Mouse (Mus musculus): Measurements from ENCODE around the gene Bcl2l11. TPM values are rescaled to one million over a fixed set of nuclear protein-coding genes. Genes with fewer than 3 reads are reported as not detected.
A peak's percentile ranks its signal among the peaks of the same experiment; 100 is the strongest.

Gene Bcl2l11
- total RNA-seq, 2 experiments from 2014 or later: 28.2 to 29.9 TPM

- no peak for DNase-seq
Measured at GRCm38 (mm10) chr2:128140183-128140582, 14.3 kb downstream of the Bcl2l11 start.

GRCm38 (mm10) chr2:128143992-128144391 is 18.2 kb downstream of the Bcl2l11 start:
- no peak for DNase-seq

- no peak for DNase-seq
Measured at GRCm38 (mm10) chr2:128145433-128145832, 19.6 kb downstream of the Bcl2l11 start.

- DNase-seq: no peak
Measured at GRCm38 (mm10) chr2:128149596-128149995, 23.8 kb downstream of the Bcl2l11 start.

GRCm38 (mm10) chr2:128152211-128152610 is 26.4 kb downstream of the Bcl2l11 start:
- DNase-seq: no peak

- no peak for DNase-seq
Measured at GRCm38 (mm10) chr2:128152845-128153550, 27.2 kb downstream of the Bcl2l11 start.

- DNase-seq: no peak
Measured at GRCm38 (mm10) chr2:128153551-128153910, 27.7 kb downstream of the Bcl2l11 start.

- DNase-seq: peak; percentile 72
Measured at GRCm38 (mm10) chr2:128155412-128156066, 29.7 kb downstream of the Bcl2l11 start.

- DNase-seq: no peak
Measured at GRCm38 (mm10) chr2:128156067-128156462, 30.2 kb downstream of the Bcl2l11 start.

GRCm38 (mm10) chr2:128156557-128157412 is 30.9 kb downstream of the Bcl2l11 start:
- DNase-seq: no peak

GRCm38 (mm10) chr2:128158734-128159410 is 33.0 kb downstream of the Bcl2l11 start:
- no peak for DNase-seq

GRCm38 (mm10) chr2:128159619-128160125 is 33.8 kb downstream of the Bcl2l11 start:
- no peak for DNase-seq

- no peak for DNase-seq
Measured at GRCm38 (mm10) chr2:128163177-128163576, 37.3 kb downstream of the Bcl2l11 start.

- peak; percentile 39 for DNase-seq
Measured at GRCm38 (mm10) chr2:128166623-128167423, 41.0 kb downstream of the Bcl2l11 start.

GRCm38 (mm10) chr2:128167930-128168329 is 42.1 kb downstream of the Bcl2l11 start:
- DNase-seq: no peak

GRCm38 (mm10) chr2:128169486-128169885 is 43.6 kb downstream of the Bcl2l11 start:
- no peak for DNase-seq

GRCm38 (mm10) chr2:128169972-128170371 is 44.1 kb downstream of the Bcl2l11 start:
- no peak for DNase-seq

- DNase-seq: no peak
Measured at GRCm38 (mm10) chr2:128170614-128171013, 44.8 kb downstream of the Bcl2l11 start.

- peak; percentile 63 for DNase-seq
Measured at GRCm38 (mm10) chr2:128172266-128172665, 46.4 kb downstream of the Bcl2l11 start.

- DNase-seq: no peak
Measured at GRCm38 (mm10) chr2:128174176-128174575, 48.3 kb downstream of the Bcl2l11 start.

GRCm38 (mm10) chr2:128174604-128175342 is 48.9 kb downstream of the Bcl2l11 start:
- DNase-seq: no peak
